Mouse (Mus musculus) inflammation-experienced regulatory T-cells, adult 6 months (primary cell): Measurements from ENCODE around the gene Exoc6b. TPM values are rescaled to one million over a fixed set of nuclear protein-coding genes. Genes with fewer than 3 reads are reported as not detected.

Source experiments
- ATAC-seq: one replicate; pipeline ENCODE4 v1.8.0; 2017
- polyA plus RNA-seq, 3 experiments: library from polyadenylated mRNA; unstranded; fragments of 100-300 nt; shearing (Covaris generic); gene quantifications; one replicate each; pipeline ENCODE4 v1.2.1; 2017

Exoc6b gene
- polyA plus RNA-seq, 3 experiments from 2014 or later, result 11.2 to 15.1 (median 14.0) TPM

- ATAC-seq, result no peak
Observed at GRCm38 (mm10) chr6:84713171-84713570, 356.1 kb downstream of the Exoc6b start.

- no peak for ATAC-seq
Observed at GRCm38 (mm10) chr6:84710831-84711230, 358.5 kb downstream of the Exoc6b start.

- ATAC-seq, result no peak
Observed at GRCm38 (mm10) chr6:84708631-84709030, 360.7 kb downstream of the Exoc6b start.

- no peak for ATAC-seq
Observed at GRCm38 (mm10) chr6:84699579-84699978, 369.7 kb downstream of the Exoc6b start.

- ATAC-seq, result no peak
Observed at GRCm38 (mm10) chr6:84698288-84698673, 371.0 kb downstream of the Exoc6b start.

GRCm38 (mm10) chr6:84697474-84698287 lies 371.6 kb downstream of the Exoc6b start:
- ATAC-seq, result no peak

- no peak for ATAC-seq
Observed at GRCm38 (mm10) chr6:84693844-84694243, 375.5 kb downstream of the Exoc6b start.

GRCm38 (mm10) chr6:84693204-84693603 lies 376.1 kb downstream of the Exoc6b start:
- ATAC-seq, result no peak

- ATAC-seq, result no peak
Observed at GRCm38 (mm10) chr6:84691907-84692306, 377.4 kb downstream of the Exoc6b start.

- ATAC-seq, result no peak
Observed at GRCm38 (mm10) chr6:84677770-84678169, 391.5 kb downstream of the Exoc6b start.

GRCm38 (mm10) chr6:84674936-84675335 lies 394.4 kb downstream of the Exoc6b start:
- no peak for ATAC-seq

- ATAC-seq, result no peak
Observed at GRCm38 (mm10) chr6:84674136-84674535, 395.2 kb downstream of the Exoc6b start.

- peak; percentile 34 for ATAC-seq
Observed at GRCm38 (mm10) chr6:84661451-84662112, 407.7 kb downstream of the Exoc6b start.

- no peak for ATAC-seq
Observed at GRCm38 (mm10) chr6:84660982-84661381, 408.3 kb downstream of the Exoc6b start.

- ATAC-seq, result no peak
Observed at GRCm38 (mm10) chr6:84657091-84657490, 412.2 kb downstream of the Exoc6b start.

- peak; percentile 94 for ATAC-seq
Observed at GRCm38 (mm10) chr6:84656680-84657079, 412.6 kb downstream of the Exoc6b start.

- no peak for ATAC-seq
Observed at GRCm38 (mm10) chr6:84651902-84652301, 417.4 kb downstream of the Exoc6b start.

GRCm38 (mm10) chr6:84647197-84647596 lies 422.1 kb downstream of the Exoc6b start:
- ATAC-seq, result no peak

GRCm38 (mm10) chr6:84646696-84647095 lies 422.6 kb downstream of the Exoc6b start:
- ATAC-seq, result no peak

- ATAC-seq, result peak; percentile 21
Observed at GRCm38 (mm10) chr6:84641062-84641431, 428.3 kb downstream of the Exoc6b start.

GRCm38 (mm10) chr6:84640324-84641061 lies 428.8 kb downstream of the Exoc6b start:
- peak; percentile 70 for ATAC-seq

- ATAC-seq, result no peak
Observed at GRCm38 (mm10) chr6:84638206-84638605, 431.1 kb downstream of the Exoc6b start.

- no peak for ATAC-seq
Observed at GRCm38 (mm10) chr6:84631588-84631987, 437.7 kb downstream of the Exoc6b start.
